9 mouse cellular contexts compared by ENCODE assay signal in the genomic region with DNA sequence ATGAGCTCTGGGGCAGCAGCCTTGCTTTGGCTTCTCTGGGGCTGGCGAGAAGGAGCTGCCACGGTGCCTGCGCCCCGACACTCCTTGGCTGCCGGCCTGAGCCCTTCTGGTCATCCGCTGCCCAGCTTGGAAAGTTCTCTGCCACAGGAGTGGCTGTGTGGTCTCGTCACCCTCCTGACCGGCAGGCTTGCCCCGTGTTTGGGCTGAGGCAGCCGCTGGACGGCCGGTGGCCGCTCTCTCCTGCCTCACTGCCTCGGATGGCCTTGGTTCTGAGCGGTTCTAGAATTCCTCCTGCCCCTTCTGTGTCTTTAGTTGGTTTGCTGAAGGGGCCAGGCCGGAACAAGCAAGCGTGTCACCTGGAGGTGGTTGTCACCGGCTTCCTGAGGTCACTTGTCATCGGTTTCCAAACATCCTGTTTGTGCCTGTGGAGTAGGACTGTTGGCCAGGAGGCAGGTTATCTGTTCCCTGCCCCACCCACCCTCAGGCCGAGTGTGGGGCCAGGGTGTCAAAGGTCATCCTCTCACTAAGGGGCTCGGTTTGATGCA. TPM values are rescaled to one million over a fixed set of nuclear protein-coding genes. Genes with fewer than 3 reads are reported as not detected.
A peak's percentile ranks its signal among the peaks of the same experiment; 100 is the strongest.
DNase-seq lines count a peak whose midpoint lies in the region; ATAC-seq lines count a peak whose summit lies in the region.
"Had no signal": no experiment of that assay in that cellular context is flagged by ENCODE, and none has a peak within 500 bp of the region (broad histone marks: within the 10 kb centered on the region; RNA-seq: fewer than 3 reads in every experiment).

No protein-coding gene starts in this region.

- 0 out of 2 replicates have a peak, but pooled peaks cover 7% of the 10 kb centered on the region for H3K36me3 ChIP-seq in liver, embryonic 15.5 days (replicated peaks)

- H3K9me3 ChIP-seq in liver, embryonic 15.5 days (replicated peaks) = no peaks in the 10 kb centered on the region

- peak overlapping the region; percentile 69 for H3K4me2 ChIP-seq in liver, embryonic 15.5 days

- peak; percentile 5; the same call in 1 of the 2 replicates for ATAC-seq in liver, embryonic 15.5 days (ENCODE audit: insufficient read depth)
- ATAC-seq: Patski had no signal

- H3K4me3 ChIP-seq in brown adipose tissue, adult 24 weeks (ENCODE audit: insufficient read depth, low read depth, low read length) = peak overlapping the region; percentile 60
- no peak overlapping the region for H3K4me3 ChIP-seq in liver, embryonic 15.5 days (replicated peaks)

- H3K9ac ChIP-seq in liver, embryonic 15.5 days = no peak overlapping the region

- H3K27ac ChIP-seq in brown adipose tissue, adult 24 weeks (replicated peaks; ENCODE audit: low read depth, low read length) = peak overlapping the region; percentile 93
- H3K27ac ChIP-seq in liver, embryonic 15.5 days (replicated peaks) = peak overlapping the region; percentile 82

- 26% methylated on average over 21 of the region's 21 CpGs for WGBS in liver, embryonic 15.5 days (ENCODE audit: insufficient replicate concordance)

- peaks cover 46% of the 10 kb centered on the region for H3K4me1 ChIP-seq in brown adipose tissue, adult 24 weeks (ENCODE audit: control insufficient read depth, insufficient read depth, insufficient read length, low read length)
- H3K4me1 ChIP-seq in liver, embryonic 15.5 days (replicated peaks) = peaks cover 80% of the 10 kb centered on the region

- peak; percentile 98 for DNase-seq in heart, adult 11 months
- no peak for DNase-seq in heart, postnatal 25 days (ENCODE audit: low spot score)
- peak; percentile 43 to 45 for DNase-seq in heart, postnatal 36 days
- no peak for DNase-seq in urinary bladder, postnatal 14 days (ENCODE audit: low spot score)
- no peak for DNase-seq in urinary bladder, postnatal 36 days (ENCODE audit: low spot score in 2 of 2)
- DNase-seq in ovary, postnatal 36 days (ENCODE audit: low spot score) = no peak

- H3K27me3 ChIP-seq in liver, embryonic 15.5 days = no peaks in the 10 kb centered on the region
- H3K27me3 ChIP-seq: Patski had no signal

- intact Hi-C loops in heart, postnatal 25 days (cut with DNase I) = no loop called here
- intact Hi-C loops in heart, postnatal 36 days (cut with DNase I) = no loop called here

RNA-seq across cellular contexts. Expression of a gene that starts 13.9 kb away (rescaled TPM):
- total RNA-seq in heart, postnatal 25 days (2021) = 10 to 100 TPM; 34.4 to 39.5 TPM
- polyA plus RNA-seq in brown adipose tissue, adult 24 weeks (2012; ENCODE audit: insufficient read depth, insufficient read length, missing spikeins) = 10.6 and 12.2 TPM in 2 replicates
- 10 to 100 TPM; 36.2 to 37.9 TPM for total RNA-seq in heart, postnatal 36 days (2021)
- 15.2 and 16.8 TPM in 2 replicates for polyA plus RNA-seq in liver, embryonic 15.5 days (2015; fragmentation: Nextera tagmentation; extraction: Ambion mirVana)

RNA-seq across cellular contexts. Expression of a gene that starts 35.9 kb away (rescaled TPM):
- total RNA-seq in heart, postnatal 25 days (2021) = 10 to 100 TPM; 16.8 to 18.5 TPM
- 11.4 and 18.4 TPM in 2 replicates for polyA plus RNA-seq in brown adipose tissue, adult 24 weeks (2012; ENCODE audit: insufficient read depth, insufficient read length, missing spikeins)
- total RNA-seq in heart, postnatal 36 days (2021) = 10 to 100 TPM; 17.9 to 18.1 TPM
- 6.0 and 6.1 TPM in 2 replicates for polyA plus RNA-seq in liver, embryonic 15.5 days (2015; fragmentation: Nextera tagmentation; extraction: Ambion mirVana)

RNA-seq across cellular contexts. Expression of a gene that starts 38.9 kb away (rescaled TPM):
- 100 to 1,000 TPM; 651 to 667 TPM for total RNA-seq in heart, postnatal 25 days (2021)
- polyA plus RNA-seq in brown adipose tissue, adult 24 weeks (2012; ENCODE audit: insufficient read depth, insufficient read length, missing spikeins) = 575 and 685 TPM in 2 replicates
- 100 to 1,000 TPM; 650 to 668 TPM for total RNA-seq in heart, postnatal 36 days (2021)
- polyA plus RNA-seq in liver, embryonic 15.5 days (2015; fragmentation: Nextera tagmentation; extraction: Ambion mirVana) = 1,028 and 1,078 TPM in 2 replicates

RNA-seq across cellular contexts. Expression of a gene that starts 44.7 kb away (rescaled TPM):
- 10 to 100 TPM; 38.4 to 42.8 TPM for total RNA-seq in heart, postnatal 25 days (2021)
- polyA plus RNA-seq in brown adipose tissue, adult 24 weeks (2012; ENCODE audit: insufficient read depth, insufficient read length, missing spikeins) = 9.9 and 15.0 TPM in 2 replicates
- total RNA-seq in heart, postnatal 36 days (2021) = 10 to 100 TPM; 43.1 to 49.5 TPM
- polyA plus RNA-seq in liver, embryonic 15.5 days (2015; fragmentation: Nextera tagmentation; extraction: Ambion mirVana) = 15.0 and 17.3 TPM in 2 replicates

RNA-seq across cellular contexts. Expression of a gene that starts 54.3 kb away (rescaled TPM):
- total RNA-seq in heart, postnatal 25 days (2021) = not detected
- polyA plus RNA-seq in brown adipose tissue, adult 24 weeks (2012; ENCODE audit: insufficient read depth, insufficient read length, missing spikeins) = not detected in 2 replicates
- total RNA-seq in heart, postnatal 36 days (2021) = not detected
- not detected in 2 replicates for polyA plus RNA-seq in liver, embryonic 15.5 days (2015; fragmentation: Nextera tagmentation; extraction: Ambion mirVana)
- polyA plus RNA-seq: Patski had no signal

Comparison
In these comparisons a context has a peak if more than half of its experiments do, and no peak if none do; other contexts are left out.
1. DNase-seq: peak in heart, adult 11 months (single experiment) and heart, postnatal 36 days (2 of 2); none in heart, postnatal 25 days (single experiment), urinary bladder, postnatal 14 days (single experiment), urinary bladder, postnatal 36 days (0 of 2) and ovary, postnatal 36 days (single experiment).